Mouse (Mus musculus) ES-E14 (cell line): ENCODE measurements around the gene Clic6. TPM values are rescaled to one million over a fixed set of nuclear protein-coding genes. Genes with fewer than 3 reads are reported as not detected.
"Not testable (repeated sequence)": the region's sequence is repeated elsewhere in the genome, so short reads cannot be mapped to it uniquely, and the experiment has no call there.

Source experiments
- DNase-seq: peaks from one replicate; pipeline ENCODE4 v3.0.0-alpha.2; 2013; ENCODE audit warnings: low read depth, low spot score
- H3K27ac ChIP-seq: 2 replicates; pipeline ENCODE4 v1.5.1; 2012; ENCODE audit warnings: low read depth, mild to moderate bottlenecking, low read length, moderate library complexity, mixed read lengths; ENCODE audit not compliant: poor library complexity, insufficient read depth, severe bottlenecking
- H3K36me3 ChIP-seq: 2 replicates; pipeline ENCODE4 v1.6.1; 2012; ENCODE audit warnings: mild to moderate bottlenecking, low read length, moderate library complexity, mixed read lengths; ENCODE audit not compliant: control insufficient read depth, poor library complexity, insufficient read depth, severe bottlenecking
- H3K4me1 ChIP-seq, 2 experiments: fragments of 150-350 bp in 1 of 2; sonication (generic) in 1 of 2; 2 replicates each; pipeline ENCODE4 v1.6.1; 2012; ENCODE audit warnings: low read length in 2 of 2, mild to moderate bottlenecking in 1 of 2, mixed read lengths in 1 of 2; ENCODE audit not compliant: control insufficient read depth in 2 of 2, insufficient read depth in 2 of 2, poor library complexity in 1 of 2
- H3K4me3 ChIP-seq, 2 experiments: fragments of 150-350 bp in 1 of 2; sonication (generic) in 1 of 2; 2 replicates each; pipeline ENCODE4 v1.5.1; 2012; ENCODE audit warnings: low read length in 2 of 2, low read depth in 1 of 2, mild to moderate bottlenecking in 1 of 2, mixed read lengths in 1 of 2; ENCODE audit not compliant: insufficient read depth in 1 of 2, poor library complexity in 1 of 2, severe bottlenecking in 1 of 2
- H3K9ac ChIP-seq: 2 replicates; pipeline ENCODE4 v1.6.1; 2012; ENCODE audit warnings: low read depth, mild to moderate bottlenecking, low read length, mixed read lengths; ENCODE audit not compliant: poor library complexity, insufficient read depth, severe bottlenecking
- H3K9me3 ChIP-seq: fragments of 150-350 bp; sonication (generic); 2 replicates; pipeline ENCODE4 v1.6.1; 2012; ENCODE audit warnings: low read depth, mild to moderate bottlenecking, low read length; ENCODE audit not compliant: control insufficient read depth, insufficient read depth
- CHD2 ChIP-seq: IDR thresholded peaks from 2 replicates; pipeline ENCODE4 v1.6.1; 2014; ENCODE audit warnings: mild to moderate bottlenecking, low read depth, low read length, inconsistent platforms
- HCFC1 ChIP-seq: IDR thresholded peaks from 2 replicates; pipeline ENCODE4 v1.6.1; 2012; ENCODE audit warnings: low read length, inconsistent platforms, borderline replicate concordance; ENCODE audit not compliant: insufficient read depth
- MAFK ChIP-seq: IDR thresholded peaks from 2 replicates; pipeline ENCODE4 v1.6.1; 2014; ENCODE audit warnings: mild to moderate bottlenecking, low read depth, low read length, inconsistent platforms; ENCODE audit not compliant: insufficient read depth
- ZC3H11A ChIP-seq: IDR thresholded peaks from 2 replicates; pipeline ENCODE4 v1.6.1; 2012; ENCODE audit warnings: low read depth, mild to moderate bottlenecking, inconsistent platforms, low read length, borderline replicate concordance
- ZNF384 ChIP-seq: IDR thresholded peaks from 2 replicates; pipeline ENCODE4 v1.6.1; 2012; ENCODE audit warnings: low read depth, low read length, inconsistent platforms
- in situ Hi-C, 2 experiments: fragments of 600-800 bp; cut with MboI; formaldehyde crosslinking; loops; one replicate each; pipeline ENCODE4 v1.15.1; 2025; ENCODE audit warnings: low sequenced_read_pairs in 2 of 2, inconsistent platforms in 1 of 2; ENCODE audit not compliant: unreplicated experiment in 2 of 2
- total RNA-seq: library from RNA; depleted of rRNA; stranded (reverse); fragments of 300-350 nt; gene quantifications from 2 replicates; pipeline ENCODE4 v1.2.3, GENCODE M21; 2012

Gene Clic6
- total RNA-seq, 1 experiment, result 1.0 TPM

- in situ Hi-C loops, result no loop called here
- DNase-seq, result no peak
- no peak overlapping the region for H3K27ac ChIP-seq
- TF ChIP-seq ZNF384 (no peak), MAFK (no peak), ZC3H11A (no peak), CHD2 (no peak)
- H3K4me1 ChIP-seq, result no peaks in the 10 kb centered on the region; a peak in 1 of 4 replicates
- no peak overlapping the region for H3K4me3 ChIP-seq
- no peak overlapping the region for H3K9ac ChIP-seq
- no peaks in the 10 kb centered on the region for H3K9me3 ChIP-seq
- H3K36me3 ChIP-seq, result no peaks in the 10 kb centered on the region
These were observed 17.6 kb downstream of the Clic6 start for GRCm38 (mm10) chr16:92503105-92503504.

GRCm38 (mm10) chr16:92507573-92507972 is 22.0 kb downstream of the Clic6 start:
- TF ChIP-seq HCFC1 (no peak), MAFK (no peak), CHD2 (no peak), ZNF384 (no peak), ZC3H11A (no peak)
- no peak for DNase-seq
- H3K9me3 ChIP-seq, result no peaks in the 10 kb centered on the region
- no peaks in the 10 kb centered on the region for H3K36me3 ChIP-seq
- H3K27ac ChIP-seq, result no peak overlapping the region
- in situ Hi-C loops, result no loop called here
- no peaks in the 10 kb centered on the region for H3K4me1 ChIP-seq
- H3K4me3 ChIP-seq, result no peak overlapping the region
- H3K9ac ChIP-seq, result no peak overlapping the region

GRCm38 (mm10) chr16:92510835-92511772 is 25.6 kb downstream of the Clic6 start:
- Histone ChIP-seq H3K9ac (no peak overlapping the region), H3K4me3 (no peak overlapping the region), H3K4me1 (peaks cover 0 to 6% of the 10 kb centered on the region in 2 experiments; a peak in 2 of 4 replicates), H3K9me3 (no peaks in the 10 kb centered on the region), H3K27ac (no peak overlapping the region), H3K36me3 (no peaks in the 10 kb centered on the region)
- no peak for DNase-seq
- no peak for TF ChIP-seq MAFK
- TF ChIP-seq CHD2, result no peak
- no peak for TF ChIP-seq HCFC1
- TF ChIP-seq ZC3H11A, result no peak
- no peak for TF ChIP-seq ZNF384
- in situ Hi-C loops, result no loop called here

- in situ Hi-C loops, result no loop called here
- H3K27ac ChIP-seq, result no peak overlapping the region
- no peak overlapping the region for H3K4me3 ChIP-seq
- peaks cover 0 to 6% of the 10 kb centered on the region in 2 experiments; a peak in 2 of 4 replicates for H3K4me1 ChIP-seq
- no peak overlapping the region for H3K9ac ChIP-seq
- H3K36me3 ChIP-seq, result no peaks in the 10 kb centered on the region
- no peaks in the 10 kb centered on the region for H3K9me3 ChIP-seq
- DNase-seq, result no peak
- TF ChIP-seq MAFK, result no peak
- no peak for TF ChIP-seq CHD2
- TF ChIP-seq ZC3H11A, result no peak
- TF ChIP-seq ZNF384, result no peak
- no peak for TF ChIP-seq HCFC1
These were observed 26.3 kb downstream of the Clic6 start for GRCm38 (mm10) chr16:92511773-92512391.

GRCm38 (mm10) chr16:92514896-92515295 is 29.4 kb downstream of the Clic6 start:
- in situ Hi-C loops, DNase-seq, H3K4me1 ChIP-seq, H3K27ac ChIP-seq, H3K36me3 ChIP-seq, H3K9me3 ChIP-seq: not testable (repeated sequence)
- Histone ChIP-seq H3K4me3 (peak overlapping the region; percentile 37 to 74; a peak in 3 of 4 replicates), H3K9ac (peak overlapping the region; percentile 54; the same call in 1 of the 2 replicates)
